Mouse (Mus musculus) spleen, postnatal 36 days (tissue): Measurements from ENCODE around the gene Scn4a.
"Not testable (repeated sequence)": the region's sequence is repeated elsewhere in the genome, so short reads cannot be mapped to it uniquely, and the experiment has no call there.

Source experiments
- DNase-seq, 2 experiments: peaks; one replicate each; pipeline ENCODE4 v3.0.0; 2022; ENCODE audit warnings: low spot score in 2 of 2, mixed read lengths in 1 of 2

The Scn4a gene

DNA sequence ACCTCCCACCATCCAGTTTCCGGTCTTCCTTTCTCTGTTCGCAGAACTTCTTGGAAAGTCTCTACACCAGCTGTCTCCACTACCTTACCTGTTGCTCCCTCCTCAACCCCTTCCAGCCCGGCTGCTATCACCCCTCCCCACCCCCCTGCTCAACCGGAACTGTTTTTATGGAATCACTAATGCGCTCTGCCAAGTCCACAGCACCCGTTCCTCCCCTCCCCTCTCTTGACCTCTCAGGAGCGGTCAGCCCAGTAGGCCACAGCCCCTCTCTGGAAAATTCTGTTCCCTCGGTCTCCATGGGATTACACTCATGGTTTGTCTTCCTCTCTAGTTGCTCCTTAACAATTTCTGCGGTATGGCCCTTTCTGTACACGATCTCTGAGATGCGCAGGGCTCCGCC lies at the start of gene Scn4a:
TSS of gene Scn4a (minus strand) at position 101 of the 400 bp plus-strand sequence.
- no peak for DNase-seq

DNA sequence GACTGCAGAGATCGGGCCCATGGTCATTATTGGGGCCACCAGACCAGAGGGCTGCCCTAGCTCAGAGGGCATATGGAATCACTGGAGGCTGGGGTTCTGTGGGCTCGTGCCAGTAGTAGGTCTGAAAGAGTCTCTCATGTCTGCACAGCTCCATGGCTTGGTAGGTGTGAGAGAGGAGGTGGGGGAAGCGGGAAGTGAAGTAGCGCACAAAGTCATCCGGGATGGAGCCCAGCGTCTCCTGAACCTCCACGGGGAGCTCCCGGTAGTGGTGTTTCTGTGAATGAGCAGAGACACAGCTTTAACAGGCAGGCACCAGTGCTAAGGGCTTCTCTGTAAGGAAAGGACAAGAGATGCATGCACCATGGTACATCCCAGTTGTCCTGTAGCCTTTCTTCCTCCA lies 45.4 kb upstream of the Scn4a start:
- no peak for DNase-seq

DNA sequence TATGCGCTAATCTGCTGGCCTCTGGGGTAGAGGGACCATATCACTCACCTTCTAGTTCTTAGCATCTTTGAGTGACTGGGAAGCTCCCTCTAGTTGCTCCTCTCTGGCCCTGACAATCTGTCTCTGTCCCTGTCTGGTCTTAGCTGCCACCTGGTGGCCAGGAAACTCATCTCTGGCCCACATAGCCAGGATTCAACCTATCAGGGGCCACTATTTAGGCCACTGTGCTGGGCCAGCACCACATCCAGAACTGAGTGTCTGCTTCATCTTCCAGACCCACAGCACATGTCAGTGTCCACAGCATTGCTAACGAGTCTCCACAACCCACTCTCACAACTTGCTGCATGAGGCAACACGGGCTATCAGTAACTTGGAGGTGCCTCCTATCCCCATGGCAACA lies 44.6 kb upstream of the Scn4a start:
- no peak for DNase-seq

DNA sequence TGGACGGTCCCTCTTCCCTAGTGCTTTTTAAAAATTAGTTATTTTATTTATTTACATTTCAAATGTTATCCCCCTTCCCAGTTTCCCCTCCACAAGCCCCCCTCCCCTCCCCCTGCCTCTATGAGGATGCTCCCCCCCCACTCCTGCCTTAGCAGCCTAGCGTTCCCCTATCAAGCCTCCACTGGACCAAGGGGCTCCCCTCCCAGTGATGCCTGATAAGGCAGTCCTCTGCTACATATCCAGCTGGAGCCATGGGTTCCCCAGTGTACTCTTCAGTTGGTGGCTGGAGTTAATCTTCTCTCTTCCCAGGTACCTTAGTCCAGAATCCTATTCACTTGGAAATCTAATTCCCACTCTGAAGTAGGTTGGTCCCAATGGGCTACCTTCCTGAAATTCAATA lies 41.0 kb upstream of the Scn4a start:
- not testable (repeated sequence) for DNase-seq

- no peak for DNase-seq
These were observed 40.2 kb upstream of the Scn4a start for GRCm38 (mm10) chr11:106393331-106393616.

GRCm38 (mm10) chr11:106392597-106393330 lies 39.7 kb upstream of the Scn4a start:
- DNase-seq: no peak

DNA sequence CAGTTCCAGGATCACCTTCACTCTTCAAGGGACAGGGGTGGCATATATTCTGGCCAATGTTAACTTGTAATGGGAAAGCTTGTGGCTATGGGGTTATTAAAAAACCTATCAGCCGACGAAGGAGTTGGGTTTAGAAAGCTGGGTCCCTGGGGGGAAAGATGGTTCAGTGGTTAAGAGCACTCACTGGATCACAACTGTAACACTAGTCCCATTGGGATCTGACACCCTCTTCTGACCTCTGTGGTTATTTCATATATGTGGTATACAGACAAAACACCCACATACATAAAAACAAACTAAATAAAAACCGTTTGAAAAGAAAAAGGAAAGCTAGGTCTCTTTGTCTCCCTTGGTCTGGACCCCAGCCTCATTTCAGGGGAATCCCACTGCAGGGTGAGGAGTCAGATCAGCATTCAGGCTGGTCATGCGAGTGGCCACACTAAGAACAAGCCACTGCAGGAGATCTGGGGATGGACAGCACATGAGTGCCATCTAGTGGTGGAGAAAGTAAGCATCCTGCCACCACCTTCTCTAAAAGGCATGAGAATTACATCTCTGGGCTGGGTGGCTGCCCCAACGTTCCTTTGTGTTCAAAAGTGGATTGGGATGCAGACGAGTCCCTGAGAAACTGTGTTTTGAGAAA lies 38.6 kb upstream of the Scn4a start:
- peak; percentile 70 to 75 for DNase-seq

DNA sequence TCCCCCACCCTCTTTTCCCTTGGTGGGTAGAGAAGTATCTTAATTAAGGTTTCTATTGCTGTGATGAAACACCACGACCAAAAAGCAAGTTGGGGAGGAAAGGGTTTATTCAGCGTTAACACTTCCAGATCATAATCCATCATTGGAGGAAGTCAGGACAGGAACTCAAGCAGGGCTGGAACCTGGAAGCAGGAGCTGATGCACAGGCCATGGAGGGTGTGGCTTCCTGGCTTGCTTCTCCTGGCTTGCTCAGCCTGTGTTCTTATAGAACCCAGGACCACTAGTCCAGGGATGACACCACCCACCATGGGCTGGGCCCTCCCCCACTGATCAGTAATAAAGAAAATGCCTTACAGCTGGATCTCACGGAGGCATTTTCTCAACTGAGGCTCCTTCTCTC lies 37.7 kb upstream of the Scn4a start:
- no peak for DNase-seq

GRCm38 (mm10) chr11:106389611-106390010 lies 36.5 kb upstream of the Scn4a start:
- no peak for DNase-seq

- peak; percentile 79 to 83 for DNase-seq
These were observed 34.7 kb upstream of the Scn4a start, which contains the start of gene Icam2 for GRCm38 (mm10) chr11:106387791-106388216. TSS of gene Icam2 (minus strand) at chr11:106388075.

DNA sequence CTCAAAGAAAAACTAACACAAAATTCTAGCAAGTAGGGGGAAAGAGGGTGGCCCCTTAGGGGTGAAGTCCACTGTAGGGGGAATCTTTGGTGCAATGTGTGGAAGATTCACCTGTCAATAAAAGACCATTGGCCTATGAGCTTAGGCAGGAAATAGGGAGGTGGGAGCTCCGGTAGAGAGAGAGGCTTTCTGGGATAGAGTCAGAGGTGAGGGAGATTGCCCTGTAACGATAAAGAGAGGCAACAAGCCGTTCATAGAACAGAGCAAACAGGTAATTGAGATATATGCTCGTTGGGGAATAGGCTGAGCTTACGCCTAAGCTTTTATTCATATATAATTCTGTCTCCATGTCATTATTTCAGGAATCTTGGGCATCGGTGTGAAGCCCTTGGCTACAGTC lies 33.9 kb upstream of the Scn4a start:
- peak; percentile 30 to 36 for DNase-seq

DNA sequence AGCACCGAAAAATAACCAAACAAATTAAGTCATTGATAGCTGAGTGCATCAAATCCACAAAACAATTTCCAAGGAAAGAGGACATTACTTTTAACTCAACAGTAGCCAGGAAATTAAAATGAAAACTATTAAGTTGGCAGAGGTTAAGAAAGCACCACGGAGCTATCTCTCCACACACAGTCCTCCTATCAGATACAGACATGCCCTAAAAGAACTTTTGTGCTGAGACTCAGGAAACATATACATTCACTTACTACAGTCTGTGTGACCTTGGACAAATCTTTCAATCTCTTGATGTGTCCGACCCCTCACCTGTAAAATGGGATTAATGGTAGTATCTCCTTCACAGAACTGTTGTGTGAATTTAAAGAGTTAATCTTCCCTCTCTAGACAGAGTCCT lies 33.3 kb upstream of the Scn4a start:
- DNase-seq: no peak

DNA sequence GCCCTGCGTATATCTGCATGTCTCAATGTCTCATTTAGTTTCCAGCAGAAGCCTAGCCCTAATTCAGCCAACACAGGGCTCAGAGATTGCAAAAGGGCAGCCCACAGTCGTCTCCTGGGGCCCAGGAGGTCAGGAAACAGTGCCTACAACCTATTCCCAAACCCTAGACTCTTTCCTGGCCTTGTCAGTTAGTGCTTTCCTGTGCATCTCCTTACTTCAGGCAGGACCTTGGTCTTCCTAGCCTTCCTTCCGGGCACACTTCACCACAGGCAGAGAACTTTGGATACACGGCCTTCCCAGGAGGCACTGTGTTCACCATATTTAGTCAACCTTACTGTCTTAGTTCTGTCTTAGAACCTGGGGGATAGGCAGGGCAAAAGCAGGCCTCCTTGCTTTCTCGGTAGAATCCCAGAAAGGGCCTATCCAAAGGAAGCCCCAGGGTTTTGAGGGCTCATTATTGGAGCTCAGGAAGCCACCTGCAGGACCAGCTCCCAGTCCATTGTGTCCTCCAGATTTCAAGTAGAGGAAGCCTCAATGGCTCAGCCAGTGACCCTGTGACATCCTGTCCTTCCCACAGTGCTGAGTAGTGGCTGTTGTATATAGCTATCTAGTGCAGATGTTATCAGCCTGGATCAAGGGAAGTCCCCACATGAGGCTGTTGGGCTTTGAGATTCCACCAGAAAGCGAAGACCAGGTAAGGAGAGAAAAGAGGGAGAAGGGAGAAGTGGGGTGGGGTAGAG lies 30.1 kb upstream of the Scn4a start:
- no peak for DNase-seq

DNA sequence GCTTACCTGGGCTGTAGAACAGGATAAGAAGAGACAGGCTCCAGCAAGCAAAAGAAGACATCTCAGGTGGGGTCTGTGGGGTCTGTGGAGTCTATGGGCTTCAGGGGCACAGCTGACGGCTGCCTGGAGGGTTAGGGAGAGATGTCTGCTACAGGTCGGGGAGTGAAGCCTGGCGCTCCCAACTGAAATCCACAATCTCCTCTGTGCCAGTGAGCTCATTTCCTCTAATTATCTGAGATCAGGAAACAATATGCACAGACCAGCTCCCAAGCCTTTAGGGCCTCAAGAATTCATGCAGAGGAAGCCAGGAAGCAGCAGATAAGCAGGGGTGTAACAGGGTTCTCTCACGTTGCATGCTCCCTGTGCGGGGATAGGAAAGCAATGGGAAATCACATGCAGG lies 29.3 kb upstream of the Scn4a start:
- no peak for DNase-seq

DNA sequence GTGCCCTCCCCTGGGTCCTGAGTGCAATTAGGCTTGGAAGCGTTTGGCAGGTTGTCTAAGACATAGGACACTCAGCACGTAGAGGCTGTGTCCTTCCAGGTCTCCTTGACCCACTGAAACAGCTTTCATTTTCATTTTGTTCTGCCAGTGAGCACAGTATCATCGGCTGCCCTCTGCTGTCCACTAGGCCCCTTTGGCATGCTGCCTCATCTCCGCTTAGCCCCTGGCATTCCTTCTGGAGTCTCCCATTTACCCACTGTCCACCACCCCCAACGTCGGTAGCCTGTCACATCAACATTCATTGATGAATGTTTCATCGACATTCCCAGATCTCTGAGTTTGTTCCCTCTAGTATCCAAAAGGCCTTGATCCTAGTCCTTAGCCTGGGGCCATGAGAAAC lies 28.8 kb upstream of the Scn4a start:
- no peak for DNase-seq

- no peak for DNase-seq
These were observed 27.9 kb upstream of the Scn4a start for GRCm38 (mm10) chr11:106381011-106381410.

DNA sequence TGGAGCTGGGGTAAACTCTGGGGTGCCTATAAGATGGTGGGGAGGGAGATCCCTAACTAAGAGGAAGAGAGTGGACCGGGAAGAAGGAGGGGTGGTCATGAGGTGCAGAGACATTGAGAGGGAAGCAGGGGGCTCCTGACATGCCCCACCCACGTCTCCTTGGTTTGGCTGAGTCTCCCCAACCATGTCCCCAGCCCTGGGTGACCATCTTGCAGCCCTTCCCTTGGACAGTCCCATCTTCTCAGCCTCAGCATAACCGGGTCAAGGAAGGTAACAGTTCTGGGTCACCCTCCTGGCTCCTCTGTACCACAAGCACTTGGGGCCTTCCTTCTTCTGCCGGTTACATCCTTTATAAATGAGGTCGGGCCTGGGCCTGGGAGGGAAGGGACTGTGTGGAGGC lies 21.9 kb upstream of the Scn4a start:
- DNase-seq: no peak

DNA sequence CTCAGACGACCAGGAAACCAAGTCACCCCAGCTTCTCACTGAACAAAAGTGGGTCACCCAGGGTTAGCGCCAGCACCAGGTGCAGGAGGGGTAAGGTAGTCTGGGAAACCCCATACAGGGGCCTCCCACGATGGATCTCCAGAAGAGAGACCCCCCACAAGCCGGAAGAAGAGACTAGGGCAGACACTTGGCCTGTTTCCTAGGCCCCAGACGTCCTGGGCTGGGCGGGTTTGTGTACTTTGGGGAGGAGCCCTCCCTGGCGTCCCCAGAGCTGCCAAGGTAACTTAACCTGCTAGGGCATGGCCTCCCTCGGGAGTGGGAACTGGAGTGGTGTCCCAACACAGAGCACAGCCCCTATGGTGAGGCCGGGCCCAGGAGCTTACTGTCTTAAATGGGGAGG lies 21.5 kb upstream of the Scn4a start:
- no peak for DNase-seq

GRCm38 (mm10) chr11:106373998-106374397 lies 20.9 kb upstream of the Scn4a start:
- no peak for DNase-seq

- DNase-seq: peak; percentile 66 to 73
These were observed 13.2 kb upstream of the Scn4a start for GRCm38 (mm10) chr11:106366316-106366715.

DNA sequence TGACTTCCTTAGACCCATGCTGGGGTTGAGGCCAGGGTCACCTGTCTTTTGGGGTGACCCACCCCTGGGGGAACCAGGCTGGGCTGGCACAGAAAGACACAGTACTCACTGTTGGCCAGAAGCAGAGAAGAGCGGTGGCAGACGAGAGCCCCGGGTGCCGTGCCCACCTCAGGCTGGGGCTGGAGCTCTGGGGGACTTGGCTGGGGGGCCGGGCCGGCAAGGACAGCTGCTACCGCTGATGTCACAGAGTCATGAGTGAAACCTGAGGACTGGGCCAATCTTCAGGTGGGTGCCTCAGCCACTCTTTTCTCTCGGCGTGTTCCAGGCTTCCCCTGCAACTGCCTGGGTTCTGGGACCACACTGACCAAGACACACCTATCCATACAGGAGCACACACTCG lies 12.3 kb upstream of the Scn4a start, which contains the start of gene Prr29:
TSS of gene Prr29 (plus strand) at position 107 of the 400 bp plus-strand sequence.
- DNase-seq: no peak

GRCm38 (mm10) chr11:106364712-106365111 lies 11.6 kb upstream of the Scn4a start:
- no peak for DNase-seq

DNA sequence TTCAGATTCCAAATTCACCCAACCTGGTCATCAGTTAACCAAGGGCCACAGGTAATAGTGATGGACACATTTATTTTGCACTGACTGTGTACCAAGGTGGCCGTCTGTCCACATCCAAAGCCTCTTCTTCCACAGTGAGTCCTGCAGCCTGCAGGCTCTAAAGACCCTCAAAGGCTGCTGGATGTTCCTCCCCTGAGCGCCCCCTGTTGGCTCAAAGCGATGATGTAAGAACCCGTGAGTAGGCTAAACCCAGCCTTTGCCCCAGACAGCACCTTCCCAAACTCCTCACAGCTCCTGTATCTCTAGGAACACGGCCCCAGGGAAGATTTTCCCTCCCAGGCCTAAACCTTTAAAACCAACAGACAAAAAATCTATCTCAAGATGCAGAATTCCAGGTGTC lies 6.3 kb upstream of the Scn4a start:
- DNase-seq: no peak
